27 mouse cellular contexts compared by ENCODE assay signal in the genomic region with DNA sequence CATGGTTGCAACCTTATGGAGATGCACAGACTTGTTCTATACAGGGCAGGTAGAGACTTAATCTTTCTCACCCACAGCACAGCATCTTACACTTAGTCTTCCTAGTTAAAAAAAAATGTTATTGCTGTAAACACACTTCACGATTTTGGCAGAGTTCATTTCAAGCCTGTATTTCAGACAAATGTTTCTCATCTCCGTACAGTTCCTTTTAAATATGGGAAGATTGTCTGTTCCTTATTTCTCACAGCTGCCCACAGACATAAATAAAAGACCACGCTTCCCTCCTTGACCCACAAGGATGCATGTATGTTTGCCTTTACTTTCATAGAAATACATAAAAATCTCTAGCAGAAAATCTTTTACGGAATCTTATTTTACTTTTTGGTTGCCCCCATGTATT. TPM values are rescaled to one million over a fixed set of nuclear protein-coding genes. Genes with fewer than 3 reads are reported as not detected.
DNase-seq lines count a peak whose midpoint lies in the region; ATAC-seq and TF ChIP-seq lines count a peak whose summit lies in the region.
"Had no signal": no experiment of that assay in that cellular context is flagged by ENCODE, and none has a peak within 500 bp of the region (broad histone marks: within the 10 kb centered on the region; RNA-seq: fewer than 3 reads in every experiment).

No protein-coding gene starts in this region.

- H3K4me3 ChIP-seq in liver, adult 2 months (ENCODE audit: insufficient read depth, low read depth, low read length) = no peak overlapping the region
- H3K4me3 ChIP-seq in liver, postnatal 0 days (ENCODE audit: low read depth, low read length) = no peak overlapping the region
- no peak overlapping the region for H3K4me3 ChIP-seq in lung, embryonic 16.5 days (ENCODE audit: low read length)
- H3K4me3 ChIP-seq in spleen, adult 2 months (ENCODE audit: extremely low read depth, insufficient read depth, insufficient read length) = no peak overlapping the region
- H3K4me3 ChIP-seq: embryonic facial prominence, embryonic 12.5 days; embryonic facial prominence, embryonic 15.5 days; gastrocnemius, adult 2 months; heart, adult 2 months; heart, embryonic 10.5 days; heart, embryonic 13.5 days had no signal

- TF ChIP-seq EP300 in liver, postnatal 0 days (IDR thresholded peaks at IDR 0.05; ENCODE audit: low read depth) = no peak

- DNase-seq in liver, adult 2 months (ENCODE audit: extremely low read depth, low read depth, low spot score) = peak; percentile 15
- no peak for DNase-seq in liver, postnatal 0 days
- DNase-seq in lung, postnatal 10 days = no peak
- no peak for DNase-seq in spleen, adult 2 months (ENCODE audit: low read depth in 1 of 2, low spot score in 2 of 2)
- DNase-seq in spleen, postnatal 14 days (ENCODE audit: low spot score in 2 of 2) = no peak
- no peak for DNase-seq in gastrocnemius, postnatal 36 days
- no peak for DNase-seq in c-Kit-positive CD71-positive TER-119-positive erythroid progenitor cells, embryonic 14.5 days (ENCODE audit: low spot score)
- DNase-seq: adrenal gland, adult 8-10 months; adrenal gland, postnatal 25 days; cerebellum, adult 11 months; cerebellum, adult 2 months; cerebellum, adult 9-11 months; cerebellum, postnatal 25 days; forebrain, postnatal 0 days; gastrocnemius, adult 2 months; gastrocnemius, postnatal 14 days; heart, adult 2 months; heart, postnatal 14 days; heart, postnatal 4 days had no signal

- WGBS in liver, adult 2 months = 82% methylated on average over 4 of the region's 4 CpGs
- 60% methylated on average over 4 of the region's 4 CpGs for WGBS in liver, postnatal 0 days (ENCODE audit: insufficient replicate concordance)
- 46% methylated on average over 4 of the region's 4 CpGs for WGBS in lung, embryonic 16.5 days
- WGBS in spleen, adult 2 months = 41% methylated on average over 4 of the region's 4 CpGs

- no peak for TF ChIP-seq POLR2A in liver, adult 2 months (IDR thresholded peaks at IDR 0.05; ENCODE audit: extremely low read depth, insufficient read depth, low read length)
- TF ChIP-seq POLR2A in spleen, adult 2 months (IDR thresholded peaks at IDR 0.05; ENCODE audit: low read depth, low read length) = no peak

- H3K9ac ChIP-seq in liver, adult 2 months (ENCODE audit: low read depth, low read length) = no peak overlapping the region
- no peak overlapping the region for H3K9ac ChIP-seq in liver, postnatal 0 days (replicated peaks)
- no peak overlapping the region for H3K9ac ChIP-seq in lung, embryonic 16.5 days (ENCODE audit: low read length)
- H3K9ac ChIP-seq: embryonic facial prominence, embryonic 12.5 days; embryonic facial prominence, embryonic 15.5 days; forebrain, postnatal 0 days; heart, embryonic 13.5 days; hindbrain, embryonic 14.5 days had no signal

- intact Hi-C loops in gastrocnemius, postnatal 36 days (cut with DNase I) = no loop called here

- TF ChIP-seq CTCF in liver, adult 2 months (IDR thresholded peaks at IDR 0.05; ENCODE audit: low read depth, low read length) = no peak
- TF ChIP-seq CTCF in liver, postnatal 0 days (IDR thresholded peaks at IDR 0.05; ENCODE audit: low read depth) = no peak
- TF ChIP-seq CTCF in spleen, adult 2 months (IDR thresholded peaks at IDR 0.05; ENCODE audit: extremely low read depth, insufficient read depth, insufficient read length, insufficient replicate concordance) = no peak

- no peak overlapping the region for H3K4me2 ChIP-seq in liver, postnatal 0 days (ENCODE audit: low read depth, low read length)
- H3K4me2 ChIP-seq in lung, embryonic 16.5 days (ENCODE audit: low read depth, low read length) = no peak overlapping the region
- H3K4me2 ChIP-seq: embryonic facial prominence, embryonic 12.5 days; embryonic facial prominence, embryonic 15.5 days; heart, embryonic 13.5 days; hindbrain, embryonic 14.5 days had no signal

- H3K27ac ChIP-seq in liver, adult 2 months (replicated peaks; ENCODE audit: insufficient read depth, low read depth, low read length) = no peak overlapping the region
- no peak overlapping the region for H3K27ac ChIP-seq in liver, postnatal 0 days (ENCODE audit: low read depth)
- no peak overlapping the region for H3K27ac ChIP-seq in lung, embryonic 16.5 days (ENCODE audit: low read length)
- H3K27ac ChIP-seq in spleen, adult 2 months (ENCODE audit: insufficient read depth, low read length) = peak overlapping the region; percentile 11; the same call in 1 of the 2 replicates
- H3K27ac ChIP-seq: embryonic facial prominence, embryonic 12.5 days; embryonic facial prominence, embryonic 15.5 days; gastrocnemius, adult 2 months; heart, adult 2 months; heart, embryonic 10.5 days; heart, embryonic 13.5 days; hindbrain, embryonic 14.5 days had no signal

- H3K79me2 ChIP-seq in liver, adult 2 months (ENCODE audit: control insufficient read depth, insufficient read depth, low read length) = no peaks in the 10 kb centered on the region

- ATAC-seq in liver, postnatal 0 days = no peak
- peak; percentile 38; the same call in 1 of the 2 replicates for ATAC-seq in lung, embryonic 16.5 days (ENCODE audit: low read depth)
- ATAC-seq: activated CD4-positive, CD25-positive, alpha-beta regulatory T cell, adult 4 months; forebrain, embryonic 14.5 days; forebrain, postnatal 0 days had no signal

- H3K9me3 ChIP-seq in liver, postnatal 0 days (ENCODE audit: low read length) = no peaks in the 10 kb centered on the region
- no peaks in the 10 kb centered on the region for H3K9me3 ChIP-seq in lung, embryonic 16.5 days (ENCODE audit: control insufficient read depth, low read length)
- H3K9me3 ChIP-seq: embryonic facial prominence, embryonic 12.5 days; embryonic facial prominence, embryonic 15.5 days; heart, embryonic 10.5 days; heart, embryonic 13.5 days had no signal

- no peaks in the 10 kb centered on the region for H3K36me3 ChIP-seq in liver, adult 2 months (ENCODE audit: control insufficient read depth, insufficient read depth, low read length)
- H3K36me3 ChIP-seq in liver, postnatal 0 days (replicated peaks; ENCODE audit: insufficient read depth, low read length) = no peaks in the 10 kb centered on the region
- H3K36me3 ChIP-seq in lung, embryonic 16.5 days (ENCODE audit: control insufficient read depth, insufficient read depth, low read length) = no peaks in the 10 kb centered on the region
- H3K36me3 ChIP-seq in spleen, adult 2 months (ENCODE audit: control insufficient read depth, insufficient read depth, low read length) = peaks cover 2% of the 10 kb centered on the region; the same call in 1 of the 2 replicates
- H3K36me3 ChIP-seq: embryonic facial prominence, embryonic 12.5 days; embryonic facial prominence, embryonic 15.5 days; heart, embryonic 10.5 days; heart, embryonic 13.5 days had no signal

- no peaks in the 10 kb centered on the region for H3K4me1 ChIP-seq in liver, adult 2 months (ENCODE audit: control insufficient read depth, insufficient read depth, low read length)
- H3K4me1 ChIP-seq in liver, postnatal 0 days (ENCODE audit: insufficient read depth) = no peaks in the 10 kb centered on the region
- no peaks in the 10 kb centered on the region for H3K4me1 ChIP-seq in lung, embryonic 16.5 days (replicated peaks; ENCODE audit: control insufficient read depth, insufficient read depth, low read length)
- H3K4me1 ChIP-seq in spleen, adult 2 months (ENCODE audit: control insufficient read depth, insufficient read depth, insufficient read length) = peaks cover 34% of the 10 kb centered on the region
- H3K4me1 ChIP-seq: embryonic facial prominence, embryonic 12.5 days; heart, embryonic 10.5 days; heart, embryonic 13.5 days had no signal

- H3K27me3 ChIP-seq in liver, adult 2 months (ENCODE audit: control insufficient read depth, insufficient read depth, low read length) = no peaks in the 10 kb centered on the region
- no peaks in the 10 kb centered on the region for H3K27me3 ChIP-seq in liver, postnatal 0 days (ENCODE audit: insufficient read depth, low read length)
- no peaks in the 10 kb centered on the region for H3K27me3 ChIP-seq in lung, embryonic 16.5 days (ENCODE audit: control insufficient read depth, insufficient read depth, low read depth, low read length)
- H3K27me3 ChIP-seq in spleen, adult 2 months (ENCODE audit: control insufficient read depth, insufficient read depth, low read length) = no peaks in the 10 kb centered on the region
- H3K27me3 ChIP-seq: embryonic facial prominence, embryonic 12.5 days; embryonic facial prominence, embryonic 15.5 days; heart, embryonic 13.5 days had no signal

RNA-seq across cellular contexts. Expression of a gene that starts 22.4 kb away (rescaled TPM):
- total RNA-seq in liver, adult 2 months (2014; rRNA removed) = 13.4 and 13.7 TPM in 2 replicates
- 1.8 and 3.4 TPM in 2 replicates for polyA plus RNA-seq in liver, adult 2 months (2012; rRNA removed)
- 11.3 and 12.3 TPM in 2 replicates for polyA plus RNA-seq in liver, postnatal 0 days (2015; fragmentation: Nextera tagmentation; extraction: Ambion mirVana)
- 4.4 and 6.5 TPM in 2 replicates for polyA plus RNA-seq in lung, embryonic 16.5 days (2015; fragmentation: Nextera tagmentation; extraction: Ambion mirVana)
- 239 and 294 TPM in 2 replicates for polyA plus RNA-seq in spleen, adult 2 months (2012; rRNA removed)
- 1 to 10 TPM; 1.4 to 4.4 TPM for total RNA-seq in gastrocnemius, postnatal 36 days (2021)

Comparison
In these comparisons a context has a peak if more than half of its experiments do, and no peak if none do; other contexts are left out.
1. RNA of a gene that starts 22.4 kb away (polyA plus RNA-seq): 239 to 294 TPM in spleen, adult 2 months; 11.3 to 12.3 TPM in liver, postnatal 0 days, 4.4 to 6.5 TPM in lung, embryonic 16.5 days and 1.8 to 3.4 TPM in liver, adult 2 months; every median in the first group is over 10 times any median in the second.